Mouse (Mus musculus): ENCODE data around the gene Kcns3.

DNA sequence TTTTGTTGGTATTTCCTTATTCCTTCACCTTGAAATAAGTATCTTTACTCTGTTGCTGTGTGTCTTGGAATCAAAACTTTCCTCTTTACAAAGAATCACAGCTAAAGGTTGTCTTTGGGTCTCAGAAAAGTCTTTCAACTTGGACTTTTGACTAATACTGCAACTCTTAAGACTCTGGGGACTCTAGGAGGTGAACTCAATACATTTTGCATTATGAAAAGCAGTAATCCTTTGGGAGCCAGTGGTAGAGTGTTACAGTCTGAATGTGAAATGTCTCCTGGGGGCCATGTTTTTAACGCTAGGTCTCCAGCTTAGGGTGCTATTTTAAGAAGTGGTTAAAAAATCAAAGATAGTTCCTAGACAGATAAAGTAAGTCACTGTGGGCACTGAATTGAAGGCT lies 4.3 kb upstream of the Kcns3 start:
- TF ChIP-seq CTCF (IDR thresholded peaks at IDR 0.05; ENCODE audit: low read depth): no peak
- no peak for TF ChIP-seq EP300 (IDR thresholded peaks at IDR 0.05; ENCODE audit: low read depth)

All from liver, embryonic 14.5 days (tissue).